Mouse (Mus musculus) large intestine, adult 2 months (tissue): ENCODE data around the gene Cd207. TPM values are rescaled to one million over a fixed set of nuclear protein-coding genes. Genes with fewer than 3 reads are reported as not detected.
"Not testable (repeated sequence)": the region's sequence is repeated elsewhere in the genome, so short reads cannot be mapped to it uniquely, and the experiment has no call there.

Source experiments
- DNase-seq: peaks from one replicate; pipeline ENCODE4 v3.0.0-alpha.2; 2012; ENCODE audit warnings: low read depth, low spot score
- WGBS: fragments of 180-500 bp; shearing (Covaris S2); methylation state at CpG from one replicate; pipeline ENCODE4 v1.1.7; 2018; 5-methylcytosine and 5-hydroxymethylcytosine counted together
- polyA plus RNA-seq: library from polyadenylated mRNA; depleted of rRNA; stranded (reverse); fragments of >200 nt; gene quantifications from 2 replicates; pipeline ENCODE4 v1.2.3, GENCODE M21; 2012

The Cd207 gene
- polyA plus RNA-seq, 1 experiment = not detected

DNA sequence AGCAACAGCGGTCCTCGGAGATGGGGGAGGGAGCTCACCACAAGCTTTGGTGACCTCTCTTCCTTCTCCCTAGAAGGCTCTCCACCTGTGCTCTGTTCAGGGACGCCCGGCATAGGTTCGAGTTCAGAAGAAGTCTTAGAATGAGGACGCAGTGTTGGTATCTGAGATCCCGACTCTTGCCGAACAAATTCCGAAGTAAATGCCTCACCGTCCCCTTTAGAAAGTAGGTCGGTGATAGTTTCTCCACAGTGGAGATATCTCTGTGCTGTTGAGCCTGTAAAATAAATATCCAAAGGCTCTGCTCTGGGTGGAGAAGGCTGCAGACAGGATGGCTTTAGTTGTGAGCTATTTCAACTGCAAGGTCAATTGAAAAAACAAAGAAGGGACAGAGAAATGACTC is 23.3 kb upstream of the Cd207 start:
- no peak for DNase-seq
- WGBS = 2% methylated on average over 11 of the region's 11 CpGs

DNA sequence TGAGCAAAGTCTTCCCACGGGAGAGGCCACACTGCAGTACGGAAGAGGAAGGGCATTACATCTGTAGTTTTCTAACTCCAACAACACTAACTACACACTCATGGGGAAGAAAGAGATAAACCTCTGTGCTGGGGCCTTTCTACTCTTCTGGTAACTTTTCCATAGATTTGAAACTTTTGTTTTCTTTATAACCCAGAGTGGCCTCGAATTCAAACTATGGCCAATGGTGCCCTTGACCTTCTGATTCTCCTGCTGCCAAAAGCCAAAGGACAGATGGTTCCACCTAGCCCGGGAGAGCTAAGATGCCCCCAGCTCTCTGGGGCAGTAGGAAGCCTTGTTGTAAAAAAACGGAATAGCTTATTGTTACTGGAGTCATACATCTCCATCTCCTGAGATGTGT is 22.3 kb upstream of the Cd207 start:
- DNase-seq = no peak
- 7% methylated on average over 5 of the region's 5 CpGs for WGBS

GRCm38 (mm10) chr6:83697932-83698331 is 20.3 kb upstream of the Cd207 start:
- 8% methylated on average over 8 of the region's 8 CpGs for WGBS
- no peak for DNase-seq

- DNase-seq = no peak
- 2% methylated on average over 7 of the region's 7 CpGs for WGBS
Observed at GRCm38 (mm10) chr6:83696684-83697083, 19.0 kb upstream of the Cd207 start.

DNA sequence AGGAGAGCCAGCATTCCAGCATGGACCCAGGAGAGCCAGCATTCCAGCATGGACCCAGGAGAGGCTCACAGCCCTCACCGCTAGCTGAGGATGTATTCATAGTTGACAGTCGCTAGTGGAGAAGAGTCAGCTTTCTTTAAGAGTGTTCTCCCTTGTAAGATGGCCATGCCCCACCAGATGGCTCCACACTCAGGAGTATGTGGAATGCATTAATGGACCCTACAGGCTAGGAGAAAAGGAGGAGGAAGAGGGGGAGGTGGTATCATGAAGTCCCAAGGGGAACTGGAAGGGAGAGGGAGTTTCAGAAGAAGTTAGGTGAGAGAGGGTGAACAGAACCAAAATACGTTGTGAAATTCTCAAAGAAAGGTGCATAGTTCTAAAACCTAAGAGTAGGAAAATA is 18.1 kb upstream of the Cd207 start:
- no peak for DNase-seq
- 10% methylated on average over 3 of the region's 3 CpGs for WGBS

GRCm38 (mm10) chr6:83693835-83694234 is 16.2 kb upstream of the Cd207 start:
- WGBS = 1% methylated on average over 9 of the region's 9 CpGs
- peak; percentile 27 for DNase-seq

DNA sequence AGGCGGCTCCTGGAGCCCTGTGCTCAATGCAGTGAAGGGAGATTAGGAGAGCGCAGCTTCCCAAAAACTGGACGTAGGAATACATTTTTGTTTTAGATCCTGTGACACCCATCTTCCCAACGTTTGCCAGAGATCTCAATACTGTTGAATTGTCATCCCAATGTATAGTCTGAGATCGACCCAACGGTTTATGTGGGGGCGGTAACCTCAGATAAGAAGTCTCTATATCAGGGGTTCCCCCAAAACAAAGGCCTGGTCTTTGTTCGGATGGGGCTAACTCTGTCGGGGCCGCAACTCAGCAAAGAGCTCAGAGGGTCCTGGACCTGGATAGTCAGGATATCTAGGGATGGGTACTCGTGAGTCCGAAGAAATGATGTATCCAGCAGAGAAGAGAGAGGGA is 15.3 kb upstream of the Cd207 start:
- DNase-seq = no peak
- 8% methylated on average over 12 of the region's 12 CpGs for WGBS

GRCm38 (mm10) chr6:83690936-83691335 is 13.3 kb upstream of the Cd207 start:
- 57% methylated on average over 2 of the region's 2 CpGs for WGBS
- no peak for DNase-seq

DNA sequence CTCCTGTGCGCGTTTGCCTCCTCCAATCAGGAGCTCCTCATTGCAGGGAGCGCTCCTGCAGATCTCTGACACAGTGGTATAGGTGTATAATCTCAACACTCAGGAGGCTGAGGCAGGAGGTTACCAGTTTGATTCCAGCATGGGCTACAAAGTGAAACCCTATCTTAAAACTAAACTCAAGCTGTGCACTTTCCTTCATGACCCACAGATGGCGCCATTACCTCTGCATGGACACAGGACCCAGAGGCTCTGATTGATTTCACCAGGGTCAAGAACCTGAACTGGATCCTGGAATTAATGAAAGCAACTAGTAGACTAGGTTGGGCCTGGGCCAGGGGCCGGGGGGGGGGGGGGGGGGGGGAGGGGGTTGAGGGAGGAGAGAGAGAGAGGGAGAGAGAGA is 12.6 kb upstream of the Cd207 start:
- 43% methylated on average over 4 of the region's 5 CpGs for WGBS
- DNase-seq = peak; percentile 16

GRCm38 (mm10) chr6:83689374-83689773 is 11.7 kb upstream of the Cd207 start:
- DNase-seq = no peak
- WGBS = 72% methylated on average over 4 of the region's 4 CpGs

GRCm38 (mm10) chr6:83673395-83673794 is 4.3 kb downstream of the Cd207 start:
- peak; percentile 11 for DNase-seq
- 11% methylated on average over 4 of the region's 4 CpGs for WGBS

GRCm38 (mm10) chr6:83665009-83665408 is 12.6 kb downstream of the Cd207 start:
- no peak for DNase-seq
- 86% methylated on average over 2 of the region's 2 CpGs for WGBS

DNA sequence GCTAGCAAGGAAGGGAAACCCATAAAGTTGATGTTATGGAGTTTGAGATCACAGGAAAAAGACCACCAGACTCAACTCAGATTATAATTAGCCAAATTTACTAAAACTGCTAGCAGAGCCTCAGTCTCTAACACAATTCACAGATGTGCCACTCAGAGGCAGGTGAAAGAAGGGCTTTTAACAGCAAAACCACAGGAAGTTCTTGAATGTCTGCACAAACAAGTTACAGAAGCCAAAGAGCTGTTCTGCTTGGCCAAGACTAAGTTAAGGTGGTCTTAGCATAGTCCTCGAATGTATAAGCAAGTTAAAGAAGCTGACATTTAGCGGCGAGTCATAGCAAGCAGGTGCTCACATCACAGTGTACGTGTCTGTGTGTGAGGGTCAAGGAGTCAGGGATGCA is 16.8 kb downstream of the Cd207 start:
- no peak for DNase-seq
- 68% methylated on average over 4 of the region's 4 CpGs for WGBS

GRCm38 (mm10) chr6:83656087-83656486 is 21.6 kb downstream of the Cd207 start, which contains the start of gene Clec4f:
TSS of gene Clec4f (minus strand) at chr6:83656187.
- WGBS = 94% methylated on average over 2 of the region's 2 CpGs
- DNase-seq = no peak

DNA sequence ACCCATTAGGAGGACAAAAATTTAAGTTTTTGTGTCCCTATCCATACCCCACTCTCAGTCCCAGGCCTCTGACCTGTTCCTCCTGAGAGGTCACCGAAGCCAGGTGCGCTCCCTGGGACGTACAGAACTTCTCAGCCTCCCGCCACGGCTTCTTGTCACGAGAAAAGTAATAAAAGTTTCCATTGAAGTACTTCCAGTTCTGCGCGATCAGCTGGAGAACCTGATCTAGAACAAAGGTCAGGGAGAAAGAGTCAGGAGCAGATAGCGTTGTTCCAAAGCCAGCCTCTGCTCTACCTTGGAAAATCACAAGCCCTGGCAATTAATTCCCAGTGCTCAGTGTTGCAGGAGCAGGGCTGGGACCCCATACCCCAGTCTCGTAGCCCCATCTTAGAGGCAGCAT is 30.9 kb downstream of the Cd207 start:
- WGBS = 43% methylated on average over 10 of the region's 10 CpGs
- DNase-seq = no peak

DNA sequence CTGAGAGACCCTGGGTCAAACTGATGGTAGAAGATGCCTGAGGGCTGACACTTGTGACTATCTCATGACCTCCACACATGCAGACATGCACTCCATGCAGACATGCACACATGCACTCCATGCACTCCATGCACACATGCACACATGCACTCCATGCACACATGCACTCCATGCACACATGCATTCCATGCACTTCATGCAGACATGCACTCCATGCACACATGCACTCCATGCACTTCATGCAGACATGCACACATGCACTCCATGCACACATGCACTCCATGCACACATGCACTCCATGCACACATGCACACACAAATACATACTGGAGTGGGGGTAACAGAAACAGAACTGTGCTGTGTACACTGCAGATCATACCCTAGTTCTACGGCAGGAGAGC is 42.3 kb downstream of the Cd207 start:
- DNase-seq = no peak
- 77% methylated on average over 1 of the region's 1 CpGs for WGBS

DNA sequence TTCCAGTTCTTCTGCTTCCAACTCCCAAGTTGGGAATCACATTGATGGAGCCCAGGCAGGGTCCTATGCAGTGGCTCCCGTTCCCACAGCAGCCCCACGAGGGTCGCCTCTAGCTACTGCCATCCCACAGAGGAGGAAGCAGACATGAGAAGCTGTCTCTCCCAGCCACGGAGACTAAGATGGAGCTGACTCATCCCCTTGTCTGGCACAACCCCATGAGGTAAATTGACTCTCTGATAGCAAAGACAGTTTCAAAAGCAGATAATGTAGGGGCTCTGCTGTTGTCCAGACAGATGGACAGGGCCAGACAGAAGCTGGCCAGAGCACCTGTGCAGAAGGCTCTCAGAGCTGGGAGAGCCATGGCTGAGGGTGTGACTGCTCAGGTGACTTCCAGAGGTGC is 43.0 kb downstream of the Cd207 start:
- not testable (repeated sequence) for DNase-seq
- 59% methylated on average over 4 of the region's 4 CpGs for WGBS

DNA sequence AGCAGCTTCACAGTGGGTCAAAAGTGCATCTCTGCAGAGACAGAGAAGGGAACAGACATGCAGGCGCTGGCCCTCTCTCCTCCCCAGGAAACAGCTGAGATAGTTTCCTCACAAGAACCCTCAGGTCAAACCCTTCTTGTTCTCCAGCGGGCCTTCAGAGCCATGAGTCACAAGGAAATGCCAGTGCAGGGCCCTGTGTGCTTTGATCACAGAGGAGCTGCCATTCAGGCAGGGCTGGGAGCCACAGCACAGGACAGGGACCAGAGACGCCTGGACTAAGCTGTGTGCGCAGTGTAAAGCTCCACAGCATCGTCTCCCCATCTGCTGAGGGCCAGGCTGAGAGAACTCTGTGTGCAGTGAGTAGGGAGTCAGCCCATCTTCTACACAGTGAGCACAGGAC is 43.6 kb downstream of the Cd207 start:
- WGBS = 45% methylated on average over 5 of the region's 5 CpGs
- not testable (repeated sequence) for DNase-seq

DNA sequence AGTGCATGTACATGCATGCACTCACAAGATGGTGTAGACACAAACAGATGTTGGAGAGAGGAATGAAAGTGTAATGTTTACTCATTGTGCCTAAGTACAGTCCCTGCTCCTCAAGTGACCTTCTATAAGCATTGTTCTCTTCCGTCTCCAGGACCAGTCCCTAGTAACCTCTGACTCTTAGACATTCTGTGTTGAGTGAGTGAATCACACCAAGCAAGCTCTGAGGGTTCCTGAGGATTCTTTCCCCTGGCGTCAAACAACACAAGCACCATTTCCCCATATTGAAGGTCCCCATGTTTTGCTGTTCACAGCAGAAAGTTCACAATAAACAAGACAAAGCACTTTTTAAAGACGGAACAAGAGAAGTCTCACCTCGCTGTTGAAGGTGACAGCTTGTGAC is 45.8 kb downstream of the Cd207 start:
- WGBS = 73% methylated on average over 4 of the region's 4 CpGs
- DNase-seq = no peak

DNA sequence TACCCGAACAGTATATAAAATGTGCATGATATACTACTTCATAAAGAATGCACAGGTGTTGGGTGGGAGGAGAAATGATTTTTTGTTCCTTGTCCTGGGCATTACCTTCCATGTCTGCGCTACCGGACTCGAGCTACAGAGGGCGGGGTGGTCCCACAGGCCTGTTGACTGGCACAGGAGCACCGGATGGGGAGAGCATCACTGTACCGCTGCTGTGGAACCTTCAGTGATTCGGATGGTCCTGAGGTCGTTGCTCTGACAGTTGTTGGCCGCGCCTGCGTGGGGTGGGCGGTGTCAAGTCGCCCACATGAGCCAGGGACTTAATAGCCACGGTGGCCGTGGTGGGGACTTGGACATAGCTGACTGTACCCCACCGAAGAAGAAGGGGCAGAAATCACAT is 50.9 kb downstream of the Cd207 start:
- 69% methylated on average over 17 of the region's 17 CpGs for WGBS

More for the DNA sequence above, 50.9 kb downstream of the Cd207 start:
- no peak for DNase-seq
